Mouse (Mus musculus): ENCODE results near the gene Sh3bp1.

GRCm38 (mm10) chr15:78863852-78864253 is 35.7 kb upstream of the Sh3bp1 start:
- no peak for TF ChIP-seq CTCF (IDR thresholded peaks at IDR 0.05; ENCODE audit: insufficient read depth, low read depth, low read length)
- no peak for TF ChIP-seq POLR2A (IDR thresholded peaks at IDR 0.05; ENCODE audit: insufficient read depth, low read depth, low read length)

Data from olfactory bulb, adult 2 months (tissue).